Mouse (Mus musculus): ENCODE measurements around the gene Cops9. TPM values are rescaled to one million over a fixed set of nuclear protein-coding genes. Genes with fewer than 3 reads are reported as not detected.
A peak's percentile ranks its signal among the peaks of the same experiment; 100 is the strongest.

Cops9 gene
- polyA plus RNA-seq (2012; rRNA removed), result 246 and 258 TPM in 2 replicates

DNA sequence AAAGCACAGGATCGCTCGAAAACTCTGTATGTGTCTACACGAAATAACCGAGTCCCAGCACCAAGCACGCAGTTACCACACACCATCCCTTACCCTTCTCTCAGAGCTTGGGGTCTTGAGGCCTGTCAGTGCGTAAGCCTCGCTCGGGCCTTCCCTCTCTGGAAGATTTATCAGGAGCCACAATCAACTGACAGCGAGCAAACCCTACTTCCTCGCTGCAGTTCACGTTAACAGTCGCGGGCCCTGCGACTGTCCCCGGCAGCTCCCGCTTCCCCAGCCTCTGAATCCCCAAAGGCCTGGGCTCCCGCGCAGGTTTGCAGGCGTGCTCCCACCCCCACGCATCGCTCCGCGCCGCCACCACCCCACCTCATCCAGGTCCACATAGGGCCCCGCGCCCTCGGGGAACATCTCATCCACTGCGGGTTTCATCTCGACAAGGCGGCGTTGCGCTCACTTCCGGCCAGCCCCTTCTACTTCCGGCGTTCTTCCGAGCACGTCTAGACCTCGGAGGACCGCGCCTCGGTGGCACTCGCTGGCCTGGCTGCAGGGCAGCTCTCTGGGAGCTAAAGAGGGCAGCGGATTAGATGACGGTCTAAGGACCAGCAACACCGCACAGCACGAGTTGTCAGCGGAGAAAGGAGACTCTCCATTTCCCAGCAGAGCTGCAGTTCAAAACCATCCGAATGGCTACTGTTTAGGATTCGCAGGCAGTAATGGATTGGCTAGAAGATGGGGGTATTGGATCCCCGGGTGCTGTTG is at the start of gene Cops9:
Gene Cops9 (minus strand): TSS at position 472 of the 759 bp plus-strand sequence.
- peaks cover 18% of the 10 kb centered on the region for H3K4me1 ChIP-seq (ENCODE audit: control insufficient read depth, insufficient read depth, low read length)
- peak within 1 kb of the TSS; percentile 91 for H3K4me3 ChIP-seq (ENCODE audit: control insufficient read depth, low read depth, low read length)
- no peaks in the 10 kb centered on the region for H3K36me3 ChIP-seq (ENCODE audit: control insufficient read depth, insufficient read depth, low read length)
- TF ChIP-seq CTCF (IDR thresholded peaks at IDR 0.05; ENCODE audit: control insufficient read depth, insufficient read depth, insufficient replicate concordance, low read depth, low read length) (no peak), POLR2A (IDR thresholded peaks at IDR 0.05; ENCODE audit: control insufficient read depth, low read depth, low read length) (peak; percentile 89)
- H3K27ac ChIP-seq (ENCODE audit: control insufficient read depth, insufficient read depth, low read depth, low read length), result peak within 1 kb of the TSS; percentile 62
- H3K27me3 ChIP-seq (ENCODE audit: control insufficient read depth, insufficient read depth, low read length), result no peaks in the 10 kb centered on the region

DNA sequence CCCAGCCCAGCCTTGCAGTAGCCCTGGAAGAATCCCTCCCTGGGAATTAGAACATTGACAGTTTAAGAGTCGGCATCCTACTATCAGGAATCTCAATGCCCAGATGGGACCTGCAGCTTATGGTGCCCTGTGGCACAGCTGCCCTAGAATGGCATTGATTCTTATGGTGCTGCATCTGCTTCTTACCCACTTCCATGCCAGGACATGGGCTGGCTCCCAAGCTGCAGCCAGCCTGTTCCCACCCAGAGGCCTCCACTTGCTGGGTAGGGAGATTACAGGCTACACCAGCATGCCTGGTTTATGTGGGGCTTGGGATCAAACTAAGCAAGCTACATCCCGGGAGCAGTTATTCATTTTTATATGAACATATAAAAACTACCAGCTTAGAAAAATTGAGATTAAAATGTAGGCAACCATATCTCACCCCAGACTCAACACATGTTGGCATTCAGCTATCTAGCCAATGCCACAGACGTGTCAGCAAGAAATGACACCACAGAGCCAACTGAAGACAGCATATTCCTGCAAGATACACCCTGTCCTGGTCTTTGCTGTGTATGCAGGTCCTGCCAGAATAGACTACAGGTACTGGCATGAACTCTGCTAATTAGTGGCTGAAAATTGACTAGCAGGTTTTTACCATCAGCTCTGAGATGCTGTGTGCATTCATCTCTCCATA is 49.5 kb upstream of the Cops9 start:
- no peaks in the 10 kb centered on the region for H3K27me3 ChIP-seq (ENCODE audit: control insufficient read depth, insufficient read depth, low read length)
- H3K27ac ChIP-seq (ENCODE audit: control insufficient read depth, insufficient read depth, low read depth, low read length), result no peak overlapping the region
- H3K4me3 ChIP-seq (ENCODE audit: control insufficient read depth, low read depth, low read length), result no peak overlapping the region
- H3K4me1 ChIP-seq (ENCODE audit: control insufficient read depth, insufficient read depth, low read length), result peaks cover 2% of the 10 kb centered on the region; the same call in 1 of the 2 replicates
- H3K36me3 ChIP-seq (ENCODE audit: control insufficient read depth, insufficient read depth, low read length), result no peaks in the 10 kb centered on the region
- no peak for TF ChIP-seq CTCF (IDR thresholded peaks at IDR 0.05; ENCODE audit: control insufficient read depth, insufficient read depth, insufficient replicate concordance, low read depth, low read length)
- no peak for TF ChIP-seq POLR2A (IDR thresholded peaks at IDR 0.05; ENCODE audit: control insufficient read depth, low read depth, low read length)

DNA sequence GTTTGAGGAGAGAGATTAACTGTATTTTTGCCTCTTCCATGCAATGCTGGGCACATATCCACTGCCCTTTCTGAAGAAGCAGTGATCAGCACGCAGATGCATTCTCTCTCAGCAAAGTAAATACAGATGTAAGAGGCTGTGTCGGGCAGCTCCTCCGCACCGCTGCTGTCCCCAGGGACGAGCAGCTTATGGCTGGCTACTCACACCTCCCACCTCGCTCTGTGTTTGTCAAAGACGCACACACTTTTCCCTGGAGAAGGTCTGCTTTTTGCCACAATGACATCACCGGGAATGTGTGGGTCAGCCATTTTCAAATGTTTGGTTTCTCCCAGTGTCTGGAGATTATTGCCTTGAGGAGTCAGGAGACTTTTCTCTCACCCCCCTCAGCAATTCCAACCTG is 45.2 kb upstream of the Cops9 start:
- Histone ChIP-seq H3K27ac (ENCODE audit: control insufficient read depth, insufficient read depth, low read depth, low read length) (no peak overlapping the region), H3K4me3 (ENCODE audit: control insufficient read depth, low read depth, low read length) (no peak overlapping the region), H3K27me3 (ENCODE audit: control insufficient read depth, insufficient read depth, low read length) (no peaks in the 10 kb centered on the region), H3K4me1 (ENCODE audit: control insufficient read depth, insufficient read depth, low read length) (no peaks in the 10 kb centered on the region), H3K36me3 (ENCODE audit: control insufficient read depth, insufficient read depth, low read length) (no peaks in the 10 kb centered on the region)
- TF ChIP-seq POLR2A (IDR thresholded peaks at IDR 0.05; ENCODE audit: control insufficient read depth, low read depth, low read length) (no peak), CTCF (IDR thresholded peaks at IDR 0.05; ENCODE audit: control insufficient read depth, insufficient read depth, insufficient replicate concordance, low read depth, low read length) (no peak)

DNA sequence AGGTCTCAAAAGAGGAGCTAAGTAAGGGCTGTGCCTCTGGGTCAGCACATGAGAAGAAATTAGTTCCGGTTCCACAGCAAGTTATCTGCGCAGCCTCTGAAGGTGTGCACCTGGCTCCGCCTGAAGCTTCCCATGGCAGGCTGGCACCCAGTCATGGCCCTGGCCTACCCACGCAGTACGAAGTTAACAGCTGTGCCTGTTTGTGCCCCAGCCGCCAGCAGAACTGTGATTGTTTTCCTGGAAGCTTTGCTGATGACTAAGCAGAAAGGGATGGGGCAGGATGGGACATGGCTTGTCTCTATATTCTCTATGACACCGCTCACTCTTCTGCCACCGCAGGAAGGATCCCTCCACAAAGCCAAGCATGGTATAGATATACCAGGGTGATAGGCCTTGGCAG is 41.4 kb upstream of the Cops9 start:
- TF ChIP-seq POLR2A (IDR thresholded peaks at IDR 0.05; ENCODE audit: control insufficient read depth, low read depth, low read length), result no peak
- H3K4me1 ChIP-seq (ENCODE audit: control insufficient read depth, insufficient read depth, low read length), result no peaks in the 10 kb centered on the region
- no peaks in the 10 kb centered on the region for H3K27me3 ChIP-seq (ENCODE audit: control insufficient read depth, insufficient read depth, low read length)
- H3K36me3 ChIP-seq (ENCODE audit: control insufficient read depth, insufficient read depth, low read length), result no peaks in the 10 kb centered on the region
- no peak overlapping the region for H3K27ac ChIP-seq (ENCODE audit: control insufficient read depth, insufficient read depth, low read depth, low read length)
- H3K4me3 ChIP-seq (ENCODE audit: control insufficient read depth, low read depth, low read length), result no peak overlapping the region

DNA sequence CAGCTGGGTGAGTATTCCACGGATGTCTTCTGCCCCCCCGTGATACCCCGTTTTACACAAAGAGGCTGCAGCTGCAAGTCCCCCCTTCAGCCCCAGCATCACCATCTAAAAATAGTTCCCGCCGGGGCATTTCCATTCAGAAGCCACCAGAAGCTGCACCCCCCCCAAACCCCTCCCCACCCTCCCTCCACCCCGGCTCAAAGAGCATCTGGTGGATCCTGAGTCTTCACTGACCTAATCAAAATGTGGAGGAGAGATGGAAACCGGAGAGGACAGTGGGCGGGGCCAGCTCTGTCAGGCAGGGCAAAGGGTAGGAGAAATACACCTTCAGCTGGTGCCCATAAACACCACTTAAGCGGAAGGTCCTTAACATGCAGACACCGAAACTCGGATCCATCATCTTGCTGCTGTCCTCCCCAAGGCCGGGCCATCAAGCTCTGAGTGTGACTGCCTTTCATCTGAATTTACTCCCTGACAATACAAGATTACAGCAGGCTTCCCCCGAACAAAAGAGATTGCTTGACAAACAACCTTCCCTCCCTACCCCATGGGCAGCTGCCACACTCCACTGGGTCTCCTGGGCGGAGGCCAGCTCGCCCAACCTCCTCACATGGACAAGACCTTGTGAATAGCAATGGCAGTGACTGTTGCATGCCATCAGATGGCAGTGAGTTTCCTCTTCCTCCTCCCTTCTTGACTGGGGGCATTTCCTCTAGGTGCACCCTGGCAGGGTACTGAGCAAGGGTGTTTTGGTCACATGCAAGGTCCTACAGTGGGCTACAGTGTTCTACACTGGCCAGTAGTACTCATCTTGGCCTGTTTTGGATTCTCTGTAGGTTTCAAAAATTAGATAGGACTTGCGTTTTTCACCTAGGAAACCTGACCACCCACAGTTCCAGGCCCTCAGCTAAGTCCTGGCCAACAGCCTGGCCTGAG is 39.2 kb upstream of the Cops9 start:
- Histone ChIP-seq H3K4me1 (ENCODE audit: control insufficient read depth, insufficient read depth, low read length) (no peaks in the 10 kb centered on the region), H3K36me3 (ENCODE audit: control insufficient read depth, insufficient read depth, low read length) (no peaks in the 10 kb centered on the region), H3K4me3 (ENCODE audit: control insufficient read depth, low read depth, low read length) (no peak overlapping the region), H3K27me3 (ENCODE audit: control insufficient read depth, insufficient read depth, low read length) (no peaks in the 10 kb centered on the region), H3K27ac (ENCODE audit: control insufficient read depth, insufficient read depth, low read depth, low read length) (no peak overlapping the region)
- no peak for TF ChIP-seq POLR2A (IDR thresholded peaks at IDR 0.05; ENCODE audit: control insufficient read depth, low read depth, low read length)
- TF ChIP-seq CTCF (IDR thresholded peaks at IDR 0.05; ENCODE audit: control insufficient read depth, insufficient read depth, insufficient replicate concordance, low read depth, low read length), result no peak

DNA sequence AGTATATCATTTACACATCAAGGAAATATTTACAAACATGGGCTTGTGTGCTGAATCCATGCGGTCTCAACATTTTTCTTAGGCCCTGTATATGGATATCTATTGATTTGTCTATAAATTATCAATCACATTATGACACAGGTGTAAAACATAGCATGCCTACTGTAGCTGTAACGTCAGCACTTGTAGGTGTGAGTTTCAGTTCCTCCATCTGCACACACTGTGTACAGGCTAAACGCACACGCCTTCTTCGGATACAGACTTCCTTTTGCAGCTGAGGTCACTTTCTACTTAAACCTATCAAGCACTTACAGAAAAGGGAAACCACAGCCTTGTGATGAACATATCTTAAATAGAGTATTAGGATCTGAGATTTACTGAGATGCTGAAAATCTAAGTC is 37.0 kb upstream of the Cops9 start:
- TF ChIP-seq CTCF (IDR thresholded peaks at IDR 0.05; ENCODE audit: control insufficient read depth, insufficient read depth, insufficient replicate concordance, low read depth, low read length) (no peak), POLR2A (IDR thresholded peaks at IDR 0.05; ENCODE audit: control insufficient read depth, low read depth, low read length) (no peak)

DNA sequence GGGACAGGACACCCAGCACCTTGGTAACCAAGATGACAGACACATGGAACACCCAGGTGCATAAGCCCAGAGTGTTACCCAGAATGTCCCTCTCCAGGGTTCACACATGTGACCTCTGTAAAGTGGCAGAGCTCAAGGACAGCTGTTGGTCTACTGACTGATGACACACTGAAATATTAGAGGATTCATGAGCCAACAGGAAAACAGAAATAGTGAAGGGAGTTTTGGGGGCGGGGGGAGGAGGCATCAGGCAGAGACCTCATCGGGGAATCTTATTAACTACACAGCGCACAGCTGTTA is 34.8 kb upstream of the Cops9 start:
- TF ChIP-seq POLR2A (IDR thresholded peaks at IDR 0.05; ENCODE audit: control insufficient read depth, low read depth, low read length), result no peak
- TF ChIP-seq CTCF (IDR thresholded peaks at IDR 0.05; ENCODE audit: control insufficient read depth, insufficient read depth, insufficient replicate concordance, low read depth, low read length), result no peak
- no peak overlapping the region for H3K27ac ChIP-seq (ENCODE audit: control insufficient read depth, insufficient read depth, low read depth, low read length)
- no peak overlapping the region for H3K4me3 ChIP-seq (ENCODE audit: control insufficient read depth, low read depth, low read length)
- no peaks in the 10 kb centered on the region for H3K4me1 ChIP-seq (ENCODE audit: control insufficient read depth, insufficient read depth, low read length)
- no peaks in the 10 kb centered on the region for H3K36me3 ChIP-seq (ENCODE audit: control insufficient read depth, insufficient read depth, low read length)
- H3K27me3 ChIP-seq (ENCODE audit: control insufficient read depth, insufficient read depth, low read length), result no peaks in the 10 kb centered on the region

More for the DNA sequence above, 37.0 kb upstream of the Cops9 start:
- Histone ChIP-seq H3K27ac (ENCODE audit: control insufficient read depth, insufficient read depth, low read depth, low read length) (no peak overlapping the region), H3K4me1 (ENCODE audit: control insufficient read depth, insufficient read depth, low read length) (no peaks in the 10 kb centered on the region), H3K4me3 (ENCODE audit: control insufficient read depth, low read depth, low read length) (no peak overlapping the region), H3K27me3 (ENCODE audit: control insufficient read depth, insufficient read depth, low read length) (no peaks in the 10 kb centered on the region), H3K36me3 (ENCODE audit: control insufficient read depth, insufficient read depth, low read length) (no peaks in the 10 kb centered on the region)
